Mouse (Mus musculus) spleen, postnatal 4 days (tissue): ENCODE data around the gene Bcl2l1.

Experiments
- DNase-seq, 2 experiments: peaks; one replicate each; pipeline ENCODE4 v3.0.0; 2022; ENCODE audit warnings: low spot score in 2 of 2

Gene Bcl2l1

GRCm38 (mm10) chr2:152772231-152772630 is 59.3 kb downstream of the Bcl2l1 start:
- no peak for DNase-seq

- DNase-seq, result no peak
Observed at GRCm38 (mm10) chr2:152771571-152771970, 60.0 kb downstream of the Bcl2l1 start.

GRCm38 (mm10) chr2:152769677-152770076 is 61.9 kb downstream of the Bcl2l1 start:
- DNase-seq, result peak in 1 of 2 experiments; percentile 46

GRCm38 (mm10) chr2:152767618-152768271 is 63.8 kb downstream of the Bcl2l1 start:
- DNase-seq, result peak; percentile 74 to 85

GRCm38 (mm10) chr2:152766387-152767123 is 65.0 kb downstream of the Bcl2l1 start:
- peak; percentile 92 to 99 for DNase-seq

GRCm38 (mm10) chr2:152765045-152765674 is 66.4 kb downstream of the Bcl2l1 start:
- no peak for DNase-seq

- no peak for DNase-seq
Observed at GRCm38 (mm10) chr2:152764172-152765044, 67.1 kb downstream of the Bcl2l1 start.

- DNase-seq, result no peak
Observed at GRCm38 (mm10) chr2:152763310-152763709, 68.2 kb downstream of the Bcl2l1 start.

GRCm38 (mm10) chr2:152758351-152758750 is 73.2 kb downstream of the Bcl2l1 start:
- DNase-seq, result no peak

GRCm38 (mm10) chr2:152757478-152757877 is 74.0 kb downstream of the Bcl2l1 start:
- no peak for DNase-seq

GRCm38 (mm10) chr2:152756474-152757393 is 74.8 kb downstream of the Bcl2l1 start:
- no peak for DNase-seq

GRCm38 (mm10) chr2:152753944-152754711 is 77.4 kb downstream of the Bcl2l1 start, which contains the start of gene Cox4i2:
TSS of gene Cox4i2 (plus strand) at chr2:152754173.
- no peak for DNase-seq

- peak; percentile 74 to 90 for DNase-seq
Observed at GRCm38 (mm10) chr2:152742435-152742834, 89.1 kb downstream of the Bcl2l1 start.

- peak; percentile 72 to 83 for DNase-seq
Observed at GRCm38 (mm10) chr2:152741153-152742041, 90.1 kb downstream of the Bcl2l1 start.

- no peak for DNase-seq
Observed at GRCm38 (mm10) chr2:152740490-152740889, 91.0 kb downstream of the Bcl2l1 start.

- peak in 1 of 2 experiments; percentile 35 for DNase-seq
Observed at GRCm38 (mm10) chr2:152739842-152740260, 91.7 kb downstream of the Bcl2l1 start.

GRCm38 (mm10) chr2:152739031-152739841 is 92.3 kb downstream of the Bcl2l1 start:
- peak; percentile 39 to 76 for DNase-seq

GRCm38 (mm10) chr2:152738341-152738740 is 93.2 kb downstream of the Bcl2l1 start:
- DNase-seq, result no peak
